Mouse (Mus musculus): ENCODE data around the gene Tas1r1. TPM values are rescaled to one million over a fixed set of nuclear protein-coding genes. Genes with fewer than 3 reads are reported as not detected.
A peak's percentile ranks its signal among the peaks of the same experiment; 100 is the strongest.

The Tas1r1 gene
- total and polyA plus RNA-seq, 2 experiments from 2014 or later, result 0.08 TPM; not detected in 1

GRCm38 (mm10) chr4:152073715-152074114 lies 35.3 kb upstream of the Tas1r1 start:
- no peaks in the 10 kb centered on the region for H3K27me3 ChIP-seq (ENCODE audit: control insufficient read depth, insufficient read depth, low read length)
- H3K4me2 ChIP-seq (ENCODE audit: low read depth, low read length), result no peak overlapping the region
- H3K9me3 ChIP-seq (replicated peaks; ENCODE audit: control insufficient read depth, low read length), result no peaks in the 10 kb centered on the region
- TF ChIP-seq EP300 (IDR thresholded peaks at IDR 0.05; ENCODE audit: low read depth), result no peak
- TF ChIP-seq CTCF (IDR thresholded peaks at IDR 0.05; ENCODE audit: low read depth), result no peak
- ATAC-seq (ENCODE audit: insufficient read depth, low read depth), result no peak
- no peak overlapping the region for H3K27ac ChIP-seq (ENCODE audit: low read depth)
- 77% methylated on average over 6 of the region's 6 CpGs for WGBS
- no peak overlapping the region for H3K9ac ChIP-seq (replicated peaks; ENCODE audit: low read depth, low read length)
- no peak overlapping the region for H3K4me3 ChIP-seq (ENCODE audit: low read depth, low read length)
- H3K36me3 ChIP-seq (replicated peaks; ENCODE audit: control insufficient read depth, insufficient read depth, low read length), result no peaks in the 10 kb centered on the region
- H3K4me1 ChIP-seq (ENCODE audit: control insufficient read depth, insufficient read depth), result peaks cover 12% of the 10 kb centered on the region
- no peak for DNase-seq (ENCODE audit: low spot score)

- no peaks in the 10 kb centered on the region for H3K9me3 ChIP-seq (replicated peaks; ENCODE audit: control insufficient read depth, low read length)
- no peaks in the 10 kb centered on the region for H3K27me3 ChIP-seq (ENCODE audit: control insufficient read depth, insufficient read depth, low read length)
- no peaks in the 10 kb centered on the region for H3K36me3 ChIP-seq (replicated peaks; ENCODE audit: control insufficient read depth, insufficient read depth, low read length)
- TF ChIP-seq EP300 (IDR thresholded peaks at IDR 0.05; ENCODE audit: low read depth), result no peak
- no peak for TF ChIP-seq CTCF (IDR thresholded peaks at IDR 0.05; ENCODE audit: low read depth)
- DNase-seq (ENCODE audit: low spot score) (no peak), ATAC-seq (ENCODE audit: insufficient read depth, low read depth) (no peak)
- H3K4me1 ChIP-seq (ENCODE audit: control insufficient read depth, insufficient read depth), result peaks cover 12% of the 10 kb centered on the region
- no peak overlapping the region for H3K9ac ChIP-seq (replicated peaks; ENCODE audit: low read depth, low read length)
- H3K27ac ChIP-seq (ENCODE audit: low read depth), result no peak overlapping the region
- 50% methylated on average over 10 of the region's 10 CpGs for WGBS
- H3K4me2 ChIP-seq (ENCODE audit: low read depth, low read length), result no peak overlapping the region
- H3K4me3 ChIP-seq (ENCODE audit: low read depth, low read length), result no peak overlapping the region
These were observed 34.3 kb upstream of the Tas1r1 start for GRCm38 (mm10) chr4:152072655-152073054.

- Histone ChIP-seq H3K36me3 (replicated peaks; ENCODE audit: control insufficient read depth, insufficient read depth, low read length) (no peaks in the 10 kb centered on the region), H3K4me2 (ENCODE audit: low read depth, low read length) (no peak within 1 kb of the TSS), H3K27ac (ENCODE audit: low read depth) (no peak within 1 kb of the TSS), H3K27me3 (ENCODE audit: control insufficient read depth, insufficient read depth, low read length) (no peaks in the 10 kb centered on the region), H3K4me1 (ENCODE audit: control insufficient read depth, insufficient read depth) (peaks cover 12% of the 10 kb centered on the region), H3K4me3 (ENCODE audit: low read depth, low read length) (no peak within 1 kb of the TSS), H3K9me3 (replicated peaks; ENCODE audit: control insufficient read depth, low read length) (no peaks in the 10 kb centered on the region), H3K9ac (replicated peaks; ENCODE audit: low read depth, low read length) (no peak within 1 kb of the TSS)
- DNase-seq (ENCODE audit: low spot score) (peak; percentile 39), ATAC-seq (ENCODE audit: insufficient read depth, low read depth) (0 out of 2 replicates have a peak, but pooled peaks have one; percentile 22)
- no peak for TF ChIP-seq CTCF (IDR thresholded peaks at IDR 0.05; ENCODE audit: low read depth)
- TF ChIP-seq EP300 (IDR thresholded peaks at IDR 0.05; ENCODE audit: low read depth), result no peak
- 45% methylated on average over 10 of the region's 10 CpGs for WGBS
These were observed 33.8 kb upstream of the Tas1r1 start, which contains the start of gene Plekhg5 for GRCm38 (mm10) chr4:152072121-152072601. Plekhg5 (plus strand) TSS chr4:152072498.

GRCm38 (mm10) chr4:152070494-152071396 lies 32.4 kb upstream of the Tas1r1 start:
- WGBS, result 72% methylated on average over 11 of the region's 11 CpGs
- no peak for DNase-seq (ENCODE audit: low spot score)
- H3K9me3 ChIP-seq (replicated peaks; ENCODE audit: control insufficient read depth, low read length), result no peaks in the 10 kb centered on the region
- TF ChIP-seq EP300 (IDR thresholded peaks at IDR 0.05; ENCODE audit: low read depth) (no peak), CTCF (IDR thresholded peaks at IDR 0.05; ENCODE audit: low read depth) (no peak)
- H3K27ac ChIP-seq (ENCODE audit: low read depth), result no peak overlapping the region
- H3K9ac ChIP-seq (replicated peaks; ENCODE audit: low read depth, low read length), result no peak overlapping the region
- ATAC-seq (ENCODE audit: insufficient read depth, low read depth), result no peak
- no peak overlapping the region for H3K4me3 ChIP-seq (ENCODE audit: low read depth, low read length)
- H3K4me2 ChIP-seq (ENCODE audit: low read depth, low read length), result no peak overlapping the region
- no peaks in the 10 kb centered on the region for H3K36me3 ChIP-seq (replicated peaks; ENCODE audit: control insufficient read depth, insufficient read depth, low read length)
- no peaks in the 10 kb centered on the region for H3K27me3 ChIP-seq (ENCODE audit: control insufficient read depth, insufficient read depth, low read length)
- peaks cover 12% of the 10 kb centered on the region for H3K4me1 ChIP-seq (ENCODE audit: control insufficient read depth, insufficient read depth)

- TF ChIP-seq EP300 (IDR thresholded peaks at IDR 0.05; ENCODE audit: low read depth) (no peak), CTCF (IDR thresholded peaks at IDR 0.05; ENCODE audit: low read depth) (no peak)
- WGBS, result 73% methylated on average over 3 of the region's 3 CpGs
These were observed 30.9 kb upstream of the Tas1r1 start for GRCm38 (mm10) chr4:152069245-152069644.

More at GRCm38 (mm10) chr4:152069245-152069644, 30.9 kb upstream of the Tas1r1 start:
- DNase-seq (ENCODE audit: low spot score) (no peak), ATAC-seq (ENCODE audit: insufficient read depth, low read depth) (no peak)
- Histone ChIP-seq H3K36me3 (replicated peaks; ENCODE audit: control insufficient read depth, insufficient read depth, low read length) (no peaks in the 10 kb centered on the region), H3K9me3 (replicated peaks; ENCODE audit: control insufficient read depth, low read length) (no peaks in the 10 kb centered on the region), H3K4me3 (ENCODE audit: low read depth, low read length) (no peak overlapping the region), H3K4me2 (ENCODE audit: low read depth, low read length) (no peak overlapping the region), H3K27me3 (ENCODE audit: control insufficient read depth, insufficient read depth, low read length) (no peaks in the 10 kb centered on the region), H3K9ac (replicated peaks; ENCODE audit: low read depth, low read length) (no peak overlapping the region), H3K4me1 (ENCODE audit: control insufficient read depth, insufficient read depth) (peaks cover 12% of the 10 kb centered on the region), H3K27ac (ENCODE audit: low read depth) (no peak overlapping the region)
